Mouse (Mus musculus): ENCODE measurements around the gene Sh3gl3. TPM values are rescaled to one million over a fixed set of nuclear protein-coding genes. Genes with fewer than 3 reads are reported as not detected.

Gene Sh3gl3
- polyA plus RNA-seq (2014; fragmentation: Nextera tagmentation; extraction: Ambion mirVana) = 25.0 and 33.8 TPM in 2 replicates

- WGBS = 86% methylated on average over 3 of the region's 3 CpGs
Measured at GRCm38 (mm10) chr7:82173540-82173939, at the start of gene Sh3gl3. Gene Sh3gl3 (plus strand): TSS chr7:82173840.

DNA sequence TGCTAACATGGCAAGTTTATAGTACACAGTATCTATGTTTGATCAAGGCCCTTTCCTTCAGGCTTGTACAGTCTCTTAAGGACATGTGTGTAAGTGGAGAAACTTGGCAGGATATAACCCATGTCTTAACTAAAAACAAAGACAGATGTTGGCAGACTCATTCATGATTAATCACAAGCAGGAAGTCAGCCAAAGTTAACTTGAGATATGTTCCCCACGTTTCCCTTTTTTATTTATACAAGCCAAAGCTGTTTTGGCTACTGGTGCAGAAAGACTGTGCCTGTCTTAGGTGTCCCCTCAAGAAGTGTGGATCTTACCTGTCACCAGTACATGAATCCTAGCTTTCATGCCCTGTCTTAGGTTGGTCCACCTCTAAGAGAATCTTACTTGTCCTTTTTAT lies 35.4 kb upstream of the Sh3gl3 start:
- 48% methylated on average over 1 of the region's 1 CpGs for WGBS
- H3K27me3 ChIP-seq (ENCODE audit: control insufficient read depth, insufficient read depth, low read length) = no peaks in the 10 kb centered on the region
- DNase-seq (ENCODE audit: low spot score) (no peak), ATAC-seq (ENCODE audit: insufficient read depth, low FRiP score, low TSS enrichment) (no peak)
- H3K9ac ChIP-seq (ENCODE audit: low read length) = no peak overlapping the region
- no peak overlapping the region for H3K27ac ChIP-seq (ENCODE audit: low read depth, low read length)
- no peak overlapping the region for H3K4me2 ChIP-seq (ENCODE audit: low read depth)
- H3K4me3 ChIP-seq (ENCODE audit: low read depth, low read length) = no peak overlapping the region
- no peaks in the 10 kb centered on the region for H3K36me3 ChIP-seq (ENCODE audit: control insufficient read depth, insufficient read depth, low read length)
- H3K9me3 ChIP-seq (ENCODE audit: control insufficient read depth, low read length) = no peaks in the 10 kb centered on the region
- H3K4me1 ChIP-seq (ENCODE audit: control insufficient read depth, insufficient read depth, low read length) = no peaks in the 10 kb centered on the region

More at GRCm38 (mm10) chr7:82173540-82173939, at the start of gene Sh3gl3:
- Histone ChIP-seq H3K4me3 (ENCODE audit: low read depth, low read length) (peak within 1 kb of the TSS; percentile 78), H3K9me3 (ENCODE audit: control insufficient read depth, low read length) (no peaks in the 10 kb centered on the region), H3K9ac (ENCODE audit: low read length) (peak within 1 kb of the TSS; percentile 65), H3K27ac (ENCODE audit: low read depth, low read length) (no peak within 1 kb of the TSS), H3K27me3 (ENCODE audit: control insufficient read depth, insufficient read depth, low read length) (no peaks in the 10 kb centered on the region), H3K4me2 (ENCODE audit: low read depth) (peak within 1 kb of the TSS; percentile 92), H3K4me1 (ENCODE audit: control insufficient read depth, insufficient read depth, low read length) (0 out of 2 replicates have a peak, but pooled peaks cover 3% of the 10 kb centered on the region), H3K36me3 (ENCODE audit: control insufficient read depth, insufficient read depth, low read length) (no peaks in the 10 kb centered on the region)
- ATAC-seq (ENCODE audit: insufficient read depth, low FRiP score, low TSS enrichment) (no peak), DNase-seq (ENCODE audit: low spot score) (no peak)

- no peaks in the 10 kb centered on the region for H3K27me3 ChIP-seq (ENCODE audit: control insufficient read depth, insufficient read depth, low read length)
- no peak overlapping the region for H3K9ac ChIP-seq (ENCODE audit: low read length)
- WGBS = 92% methylated on average over 5 of the region's 5 CpGs
- no peak overlapping the region for H3K4me2 ChIP-seq (ENCODE audit: low read depth)
- H3K36me3 ChIP-seq (ENCODE audit: control insufficient read depth, insufficient read depth, low read length) = no peaks in the 10 kb centered on the region
- ATAC-seq (ENCODE audit: insufficient read depth, low FRiP score, low TSS enrichment) (no peak), DNase-seq (ENCODE audit: low spot score) (no peak)
- H3K9me3 ChIP-seq (ENCODE audit: control insufficient read depth, low read length) = no peaks in the 10 kb centered on the region
- no peak overlapping the region for H3K27ac ChIP-seq (ENCODE audit: low read depth, low read length)
- H3K4me1 ChIP-seq (ENCODE audit: control insufficient read depth, insufficient read depth, low read length) = no peaks in the 10 kb centered on the region
- H3K4me3 ChIP-seq (ENCODE audit: low read depth, low read length) = no peak overlapping the region
Measured at GRCm38 (mm10) chr7:82147151-82147550, 26.5 kb upstream of the Sh3gl3 start.

GRCm38 (mm10) chr7:82164681-82165080 lies 9.0 kb upstream of the Sh3gl3 start:
- ATAC-seq (ENCODE audit: insufficient read depth, low FRiP score, low TSS enrichment) (no peak), DNase-seq (ENCODE audit: low spot score) (no peak)
- no peak overlapping the region for H3K9ac ChIP-seq (ENCODE audit: low read length)
- no peaks in the 10 kb centered on the region for H3K4me1 ChIP-seq (ENCODE audit: control insufficient read depth, insufficient read depth, low read length)
- no peak overlapping the region for H3K27ac ChIP-seq (ENCODE audit: low read depth, low read length)
- H3K4me3 ChIP-seq (ENCODE audit: low read depth, low read length) = no peak overlapping the region
- WGBS = 96% methylated on average over 14 of the region's 14 CpGs
- no peaks in the 10 kb centered on the region for H3K27me3 ChIP-seq (ENCODE audit: control insufficient read depth, insufficient read depth, low read length)
- H3K4me2 ChIP-seq (ENCODE audit: low read depth) = no peak overlapping the region
- H3K36me3 ChIP-seq (ENCODE audit: control insufficient read depth, insufficient read depth, low read length) = no peaks in the 10 kb centered on the region
- no peaks in the 10 kb centered on the region for H3K9me3 ChIP-seq (ENCODE audit: control insufficient read depth, low read length)

DNA sequence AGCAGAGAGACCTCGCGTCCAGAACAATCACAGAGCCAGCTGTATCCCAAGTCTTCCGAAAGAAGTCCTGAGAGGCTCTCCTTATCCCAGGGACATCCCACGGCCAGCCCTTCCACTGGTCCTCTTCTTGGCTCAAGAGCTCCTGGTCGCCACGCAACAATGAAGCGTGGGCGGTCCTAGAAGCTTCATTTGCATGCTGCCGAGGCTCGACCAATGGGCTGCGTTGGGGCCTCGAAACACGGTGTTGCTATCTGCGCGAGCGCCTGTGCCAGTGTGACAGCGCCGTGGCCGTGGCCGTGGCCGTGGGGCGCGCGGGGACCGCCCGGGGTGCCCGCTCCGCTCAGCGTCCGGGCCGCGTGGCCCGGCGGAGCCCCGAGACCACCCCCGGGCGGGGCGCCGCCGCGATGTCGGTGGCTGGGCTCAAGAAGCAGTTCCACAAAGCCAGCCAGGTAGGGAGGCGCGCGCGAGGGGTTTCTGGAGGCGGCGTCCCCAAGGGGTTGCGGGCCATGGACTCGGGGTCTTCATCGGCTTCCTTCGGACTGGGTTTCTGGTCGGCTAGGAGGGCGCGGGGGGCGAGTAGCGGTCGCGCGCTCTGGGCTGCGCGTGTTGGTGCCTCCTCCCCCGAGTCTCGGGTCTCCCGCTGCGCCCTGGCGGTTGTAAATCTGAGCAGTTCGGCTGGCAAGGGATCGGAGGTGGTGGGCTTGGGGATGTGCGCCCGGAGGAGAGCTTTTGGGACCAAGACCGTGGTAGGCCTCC lies 1.1 kb downstream of the Sh3gl3 start:
- peak; percentile 95 for ATAC-seq (ENCODE audit: insufficient read depth, low FRiP score, low TSS enrichment)
- WGBS = under 1% methylated on average over 72 of the region's 72 CpGs
- peak; percentile 84 for DNase-seq (ENCODE audit: low spot score)
- no peaks in the 10 kb centered on the region for H3K9me3 ChIP-seq (ENCODE audit: control insufficient read depth, low read length)
- no peaks in the 10 kb centered on the region for H3K27me3 ChIP-seq (ENCODE audit: control insufficient read depth, insufficient read depth, low read length)
- H3K9ac ChIP-seq (ENCODE audit: low read length) = peak overlapping the region; percentile 65
- H3K27ac ChIP-seq (ENCODE audit: low read depth, low read length) = no peak overlapping the region
- 0 out of 2 replicates have a peak, but pooled peaks cover 3% of the 10 kb centered on the region for H3K4me1 ChIP-seq (ENCODE audit: control insufficient read depth, insufficient read depth, low read length)
- H3K4me2 ChIP-seq (ENCODE audit: low read depth) = peak overlapping the region; percentile 92
- no peaks in the 10 kb centered on the region for H3K36me3 ChIP-seq (ENCODE audit: control insufficient read depth, insufficient read depth, low read length)
- H3K4me3 ChIP-seq (ENCODE audit: low read depth, low read length) = peak overlapping the region; percentile 78

- Histone ChIP-seq H3K4me2 (ENCODE audit: low read depth) (peak overlapping the region; percentile 92), H3K9ac (ENCODE audit: low read length) (peak overlapping the region; percentile 65), H3K27ac (ENCODE audit: low read depth, low read length) (no peak overlapping the region), H3K36me3 (ENCODE audit: control insufficient read depth, insufficient read depth, low read length) (no peaks in the 10 kb centered on the region), H3K9me3 (ENCODE audit: control insufficient read depth, low read length) (no peaks in the 10 kb centered on the region), H3K4me1 (ENCODE audit: control insufficient read depth, insufficient read depth, low read length) (0 out of 2 replicates have a peak, but pooled peaks cover 3% of the 10 kb centered on the region), H3K27me3 (ENCODE audit: control insufficient read depth, insufficient read depth, low read length) (no peaks in the 10 kb centered on the region), H3K4me3 (ENCODE audit: low read depth, low read length) (peak overlapping the region; percentile 78)
- WGBS = 2% methylated on average over 16 of the region's 16 CpGs
- ATAC-seq (ENCODE audit: insufficient read depth, low FRiP score, low TSS enrichment) (no peak; the same call in 1 of the 2 replicates), DNase-seq (ENCODE audit: low spot score) (no peak)
Measured at GRCm38 (mm10) chr7:82175327-82175721, 1.7 kb downstream of the Sh3gl3 start.

DNA sequence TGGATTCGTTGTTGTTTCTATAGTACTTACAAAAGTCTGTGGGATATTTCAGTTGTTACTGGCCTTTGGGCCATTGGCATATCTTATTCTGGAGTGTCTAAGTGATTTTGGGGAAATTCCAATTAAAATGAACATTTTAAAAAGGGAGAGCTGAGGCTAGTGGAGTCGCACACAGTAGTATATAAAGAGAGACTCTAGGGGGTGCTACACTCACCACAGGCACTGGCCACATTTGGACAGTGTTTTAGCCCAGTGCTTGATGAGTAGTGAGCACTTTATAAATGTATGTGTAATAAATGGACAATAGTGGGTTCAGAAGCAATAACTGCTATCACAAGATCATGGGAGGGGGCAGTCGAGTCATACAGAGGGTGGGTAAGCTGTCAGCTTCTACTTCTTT lies 2.6 kb downstream of the Sh3gl3 start:
- 47% methylated on average over 3 of the region's 3 CpGs for WGBS
- H3K4me2 ChIP-seq (ENCODE audit: low read depth) = no peak overlapping the region
- DNase-seq (ENCODE audit: low spot score) = peak; percentile 15

GRCm38 (mm10) chr7:82177336-82177735 lies 3.7 kb downstream of the Sh3gl3 start:
- Histone ChIP-seq H3K27me3 (ENCODE audit: control insufficient read depth, insufficient read depth, low read length) (no peaks in the 10 kb centered on the region), H3K9ac (ENCODE audit: low read length) (no peak overlapping the region), H3K36me3 (ENCODE audit: control insufficient read depth, insufficient read depth, low read length) (no peaks in the 10 kb centered on the region), H3K4me2 (ENCODE audit: low read depth) (no peak overlapping the region), H3K27ac (ENCODE audit: low read depth, low read length) (no peak overlapping the region), H3K4me3 (ENCODE audit: low read depth, low read length) (no peak overlapping the region), H3K9me3 (ENCODE audit: control insufficient read depth, low read length) (no peaks in the 10 kb centered on the region), H3K4me1 (ENCODE audit: control insufficient read depth, insufficient read depth, low read length) (0 out of 2 replicates have a peak, but pooled peaks cover 3% of the 10 kb centered on the region)
- no peak for DNase-seq (ENCODE audit: low spot score)
- no peak for ATAC-seq (ENCODE audit: insufficient read depth, low FRiP score, low TSS enrichment)
- 74% methylated on average over 5 of the region's 5 CpGs for WGBS

More for the DNA sequence above, 2.6 kb downstream of the Sh3gl3 start:
- Histone ChIP-seq H3K27ac (ENCODE audit: low read depth, low read length) (no peak overlapping the region), H3K36me3 (ENCODE audit: control insufficient read depth, insufficient read depth, low read length) (no peaks in the 10 kb centered on the region), H3K9ac (ENCODE audit: low read length) (no peak overlapping the region), H3K4me1 (ENCODE audit: control insufficient read depth, insufficient read depth, low read length) (0 out of 2 replicates have a peak, but pooled peaks cover 3% of the 10 kb centered on the region), H3K27me3 (ENCODE audit: control insufficient read depth, insufficient read depth, low read length) (no peaks in the 10 kb centered on the region), H3K4me3 (ENCODE audit: low read depth, low read length) (no peak overlapping the region), H3K9me3 (ENCODE audit: control insufficient read depth, low read length) (no peaks in the 10 kb centered on the region)
- no peak for ATAC-seq (ENCODE audit: insufficient read depth, low FRiP score, low TSS enrichment)

- H3K9ac ChIP-seq (ENCODE audit: low read length) = no peak overlapping the region
- ATAC-seq (ENCODE audit: insufficient read depth, low FRiP score, low TSS enrichment) (no peak), DNase-seq (ENCODE audit: low spot score) (no peak)
- no peaks in the 10 kb centered on the region for H3K36me3 ChIP-seq (ENCODE audit: control insufficient read depth, insufficient read depth, low read length)
- no peaks in the 10 kb centered on the region for H3K9me3 ChIP-seq (ENCODE audit: control insufficient read depth, low read length)
- H3K27ac ChIP-seq (ENCODE audit: low read depth, low read length) = no peak overlapping the region
- H3K4me3 ChIP-seq (ENCODE audit: low read depth, low read length) = no peak overlapping the region
- H3K4me2 ChIP-seq (ENCODE audit: low read depth) = no peak overlapping the region
- no peaks in the 10 kb centered on the region for H3K27me3 ChIP-seq (ENCODE audit: control insufficient read depth, insufficient read depth, low read length)
- WGBS = 87% methylated on average over 5 of the region's 5 CpGs
- no peaks in the 10 kb centered on the region for H3K4me1 ChIP-seq (ENCODE audit: control insufficient read depth, insufficient read depth, low read length)
Measured at GRCm38 (mm10) chr7:82180919-82181318, 7.3 kb downstream of the Sh3gl3 start.
